Mouse (Mus musculus) embryo, embryonic 11 days (tissue): ENCODE measurements at regions not wholly inside any gene's neighbourhood (a gene's known extent, or its start where the extent isn't known, plus 50 kb on each side); places are given as distances from the start of the nearest gene placed in this dataset.
"Not testable (repeated sequence)": the region's sequence is repeated elsewhere in the genome, so short reads cannot be mapped to it uniquely, and the experiment has no call there.

ENCODE experiments used
- DNase-seq: peaks from one replicate; pipeline ENCODE4 v3.0.0-alpha.2; 2015

DNA sequence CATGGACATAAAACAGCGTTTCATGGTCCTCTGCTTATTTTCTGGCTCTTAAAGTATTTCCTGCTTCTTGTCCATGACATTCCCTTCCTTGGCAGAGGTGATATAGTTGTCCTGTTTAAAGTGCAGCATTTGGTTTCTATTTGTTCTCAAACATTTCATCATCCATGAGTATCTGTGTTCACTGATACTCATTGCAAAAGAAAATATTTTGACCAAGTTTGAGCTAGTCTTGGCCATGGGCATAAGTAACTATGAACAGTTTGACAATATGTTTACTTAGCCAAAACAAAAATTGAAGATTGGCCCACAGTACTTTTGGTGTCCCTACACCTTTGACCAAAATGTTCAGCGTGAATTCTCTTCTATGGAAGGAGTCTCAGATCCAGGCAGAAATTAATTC lies 58.7 kb upstream of the 2310057J18Rik start:
- DNase-seq, result not testable (repeated sequence)

DNA sequence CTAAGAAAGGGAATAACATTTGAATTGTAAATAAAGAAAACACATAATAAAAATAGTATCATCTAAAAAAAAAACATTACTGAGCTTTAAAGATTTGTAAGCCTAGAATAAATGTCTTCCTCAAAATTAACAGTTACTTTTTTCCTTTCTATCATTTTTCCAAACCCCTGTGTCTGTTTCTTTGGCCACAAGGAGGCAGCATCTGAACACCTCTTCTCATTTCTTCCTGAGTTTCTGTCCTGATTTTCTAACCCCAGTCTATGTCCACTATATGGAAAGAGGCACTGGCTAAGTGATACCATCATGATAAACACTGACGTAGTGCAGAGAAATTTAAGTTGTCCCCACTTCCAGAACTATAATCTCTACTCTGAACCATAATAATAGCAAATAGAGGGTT lies 55.8 kb upstream of the Soga3 start:
- DNase-seq, result peak; percentile 43
